Mouse (Mus musculus): ENCODE results near the gene Hist1h4h. TPM values are rescaled to one million over a fixed set of nuclear protein-coding genes. Genes with fewer than 3 reads are reported as not detected.

Hist1h4h gene
- 18.1 and 20.2 TPM in 2 replicates for polyA plus RNA-seq (2012)

- TF ChIP-seq GATA1 (IDR thresholded peaks at IDR 0.05; ENCODE audit: low read length): no peak
Measured at GRCm38 (mm10) chr13:23530901-23531875, at the start of gene Hist1h4h. TSS of gene Hist1h4h (plus strand) at chr13:23531050.

GRCm38 (mm10) chr13:23483153-23483552 lies 47.7 kb upstream of the Hist1h4h start:
- TF ChIP-seq GATA1 (IDR thresholded peaks at IDR 0.05; ENCODE audit: low read length): no peak

- no peak for TF ChIP-seq GATA1 (IDR thresholded peaks at IDR 0.05; ENCODE audit: low read length)
Measured at GRCm38 (mm10) chr13:23485271-23485670, 45.6 kb upstream of the Hist1h4h start.

- TF ChIP-seq GATA1 (IDR thresholded peaks at IDR 0.05; ENCODE audit: low read length): no peak
Measured at GRCm38 (mm10) chr13:23488400-23489322, 42.2 kb upstream of the Hist1h4h start, which contains the start of gene Btn2a2. TSS of gene Btn2a2 (minus strand) at chr13:23488857.

- TF ChIP-seq GATA1 (IDR thresholded peaks at IDR 0.05; ENCODE audit: low read length): no peak
Measured at GRCm38 (mm10) chr13:23490863-23491262, 40.0 kb upstream of the Hist1h4h start.

- TF ChIP-seq GATA1 (IDR thresholded peaks at IDR 0.05; ENCODE audit: low read length): no peak
Measured at GRCm38 (mm10) chr13:23491263-23491662, 39.6 kb upstream of the Hist1h4h start.

GRCm38 (mm10) chr13:23491990-23492389 lies 38.9 kb upstream of the Hist1h4h start:
- no peak for TF ChIP-seq GATA1 (IDR thresholded peaks at IDR 0.05; ENCODE audit: low read length)

- no peak for TF ChIP-seq GATA1 (IDR thresholded peaks at IDR 0.05; ENCODE audit: low read length)
Measured at GRCm38 (mm10) chr13:23495526-23495925, 35.3 kb upstream of the Hist1h4h start.

- no peak for TF ChIP-seq GATA1 (IDR thresholded peaks at IDR 0.05; ENCODE audit: low read length)
Measured at GRCm38 (mm10) chr13:23497656-23498321, 33.1 kb upstream of the Hist1h4h start.

GRCm38 (mm10) chr13:23498653-23499052 lies 32.2 kb upstream of the Hist1h4h start:
- no peak for TF ChIP-seq GATA1 (IDR thresholded peaks at IDR 0.05; ENCODE audit: low read length)

GRCm38 (mm10) chr13:23499943-23500342 lies 30.9 kb upstream of the Hist1h4h start:
- no peak for TF ChIP-seq GATA1 (IDR thresholded peaks at IDR 0.05; ENCODE audit: low read length)

- no peak for TF ChIP-seq GATA1 (IDR thresholded peaks at IDR 0.05; ENCODE audit: low read length)
Measured at GRCm38 (mm10) chr13:23500424-23501200, 30.2 kb upstream of the Hist1h4h start.

GRCm38 (mm10) chr13:23501511-23501910 lies 29.3 kb upstream of the Hist1h4h start:
- TF ChIP-seq GATA1 (IDR thresholded peaks at IDR 0.05; ENCODE audit: low read length): no peak

GRCm38 (mm10) chr13:23502031-23502567 lies 28.8 kb upstream of the Hist1h4h start:
- no peak for TF ChIP-seq GATA1 (IDR thresholded peaks at IDR 0.05; ENCODE audit: low read length)
